Mouse (Mus musculus): ENCODE data around the gene Syne3.

DNA sequence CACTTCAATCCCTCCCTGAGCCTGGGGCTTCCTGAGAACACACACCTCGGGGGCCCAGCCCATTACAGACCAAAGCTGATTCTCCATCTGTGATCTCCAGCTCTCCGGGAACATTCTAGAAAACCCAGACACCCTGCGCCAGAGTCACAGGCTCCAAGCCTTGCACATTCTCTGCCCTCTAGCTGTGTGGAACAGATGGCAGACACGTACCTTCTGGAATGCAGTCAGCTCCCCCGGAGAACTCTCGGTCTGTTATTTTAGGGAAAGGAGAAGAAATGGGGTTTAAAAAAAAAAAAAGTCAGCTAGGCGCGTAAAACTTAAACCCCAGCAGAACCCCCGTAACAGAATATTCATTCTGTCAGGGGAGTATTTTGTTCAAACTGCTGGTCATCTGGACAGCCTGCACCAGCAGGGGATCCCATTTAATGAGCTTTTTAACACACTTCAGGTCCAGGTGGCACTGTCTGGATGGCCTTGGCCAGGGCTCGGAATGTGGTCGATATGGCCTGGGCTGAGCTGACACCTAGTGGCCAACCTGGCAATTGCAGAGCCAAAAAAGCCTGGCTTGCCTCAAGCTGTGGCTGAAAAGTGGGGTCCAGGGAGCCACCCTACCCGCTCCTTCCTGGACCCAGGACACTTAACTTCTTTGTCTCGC, 70.1 kb downstream of the Syne3 start:
- TF ChIP-seq POLR2A (IDR thresholded peaks at IDR 0.05; ENCODE audit: control insufficient read depth, extremely low read depth, insufficient read depth, low read length, poor library complexity), result no peak
- peak; percentile 88 for TF ChIP-seq CTCF (IDR thresholded peaks at IDR 0.05; ENCODE audit: borderline replicate concordance, control insufficient read depth, extremely low read depth, insufficient read depth, low read length, poor library complexity)

Measured in thymus, adult 2 months (tissue).